Mouse (Mus musculus): ENCODE measurements around the gene Inpp5f. TPM values are rescaled to one million over a fixed set of nuclear protein-coding genes. Genes with fewer than 3 reads are reported as not detected.
"Not testable (repeated sequence)": the region's sequence is repeated elsewhere in the genome, so short reads cannot be mapped to it uniquely, and the experiment has no call there.

Gene Inpp5f
- total RNA-seq, 2 experiments from 2014 or later: 5.0 to 7.2 TPM

DNA sequence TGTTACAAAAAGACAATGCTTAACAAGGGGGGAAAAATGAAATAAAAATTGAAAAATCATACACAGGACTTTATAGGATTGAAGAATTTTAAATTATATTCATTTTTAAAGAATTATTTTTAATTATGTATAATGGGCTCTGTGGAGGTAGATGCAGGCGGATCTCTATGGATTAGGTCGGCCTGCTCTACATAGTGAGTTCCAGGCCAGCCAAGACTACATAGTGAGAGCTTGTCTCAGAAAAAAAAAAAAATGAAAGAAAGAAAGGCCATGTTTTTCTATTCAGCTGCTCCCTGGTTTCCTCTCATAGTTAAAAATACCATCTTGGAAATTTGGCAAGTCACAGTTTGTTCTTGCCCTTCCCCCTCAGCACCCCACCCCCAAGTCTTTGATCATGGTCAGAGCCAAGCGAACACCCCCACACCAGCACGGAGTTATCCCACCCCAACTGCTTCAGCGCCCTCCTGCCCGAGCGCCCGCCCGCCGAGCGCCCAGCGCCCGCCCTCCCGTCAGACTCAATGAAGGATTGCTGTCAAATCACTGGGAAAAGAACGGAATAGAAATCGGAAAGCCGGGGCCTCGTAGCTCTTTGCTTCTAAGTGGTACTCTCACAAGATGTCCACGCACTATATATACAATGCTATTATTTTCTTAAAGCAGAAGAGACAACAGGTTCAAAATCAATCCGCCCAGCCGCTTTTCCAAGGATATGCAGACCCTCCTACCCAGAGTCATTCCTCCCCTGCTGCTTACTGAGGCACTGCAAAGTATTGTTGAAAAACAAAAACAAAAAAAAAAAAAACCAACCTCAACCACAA is 18.8 kb upstream of the Inpp5f start:
- peak; percentile 35 for DNase-seq

DNA sequence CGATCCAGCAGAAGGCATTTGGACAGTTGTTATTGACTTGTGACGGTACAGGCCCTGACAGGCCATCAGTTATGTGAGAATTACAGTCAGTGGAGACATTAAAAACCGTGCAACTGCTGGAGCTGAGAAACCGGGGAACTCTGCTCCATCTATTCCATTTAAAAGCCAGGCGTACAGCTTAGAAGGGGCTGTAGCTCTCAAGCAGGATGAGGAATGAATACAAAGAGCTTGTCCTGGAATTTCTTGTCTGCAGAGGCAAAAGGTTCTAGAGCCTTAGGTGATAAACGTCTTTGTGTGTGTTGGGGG is 18.2 kb upstream of the Inpp5f start:
- no peak for DNase-seq

- DNase-seq: no peak
These were observed 14.9 kb upstream of the Inpp5f start for GRCm38 (mm10) chr7:128596274-128596673.

DNA sequence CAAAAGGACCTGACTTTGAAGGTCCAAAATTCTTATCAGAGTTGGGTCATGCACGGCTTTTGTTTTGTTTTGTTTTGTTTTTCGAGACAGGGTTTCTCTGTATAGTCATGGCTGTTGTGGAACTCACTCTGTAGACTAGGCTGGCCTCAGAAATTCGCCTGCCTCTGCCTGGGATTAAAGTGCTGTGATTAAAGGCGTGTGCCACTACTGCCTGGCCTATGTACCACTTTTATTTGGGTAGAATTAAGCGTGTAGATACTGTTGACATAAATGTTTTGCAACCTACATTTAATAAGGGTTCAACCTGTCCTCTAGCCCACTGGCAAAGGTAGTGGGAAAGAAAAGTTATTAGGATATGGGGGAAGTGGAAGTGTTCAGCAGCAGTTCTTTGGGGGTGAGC is 12.1 kb upstream of the Inpp5f start:
- DNase-seq: no peak

DNA sequence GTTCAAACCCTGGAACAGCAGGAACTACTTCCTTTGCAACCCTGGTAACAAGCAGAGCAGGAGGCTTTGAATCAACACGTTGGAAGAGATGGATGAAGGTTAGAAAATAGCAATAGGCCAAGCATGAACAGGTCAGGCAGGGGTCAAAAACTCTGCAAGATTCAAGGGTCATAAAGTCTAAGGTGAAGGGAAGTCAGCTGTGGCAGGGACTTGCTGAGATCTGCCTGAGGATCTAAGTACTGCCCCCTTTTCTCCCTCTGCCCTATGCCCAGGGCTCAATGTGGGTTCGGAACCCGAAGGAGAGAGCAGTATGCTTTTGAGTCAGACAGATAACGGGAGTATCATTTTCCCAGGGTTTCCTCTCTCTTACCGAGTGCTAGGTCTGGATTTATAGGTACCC is 9.3 kb upstream of the Inpp5f start:
- DNase-seq: no peak

GRCm38 (mm10) chr7:128609936-128610335 is 1.2 kb upstream of the Inpp5f start:
- not testable (repeated sequence) for DNase-seq

DNA sequence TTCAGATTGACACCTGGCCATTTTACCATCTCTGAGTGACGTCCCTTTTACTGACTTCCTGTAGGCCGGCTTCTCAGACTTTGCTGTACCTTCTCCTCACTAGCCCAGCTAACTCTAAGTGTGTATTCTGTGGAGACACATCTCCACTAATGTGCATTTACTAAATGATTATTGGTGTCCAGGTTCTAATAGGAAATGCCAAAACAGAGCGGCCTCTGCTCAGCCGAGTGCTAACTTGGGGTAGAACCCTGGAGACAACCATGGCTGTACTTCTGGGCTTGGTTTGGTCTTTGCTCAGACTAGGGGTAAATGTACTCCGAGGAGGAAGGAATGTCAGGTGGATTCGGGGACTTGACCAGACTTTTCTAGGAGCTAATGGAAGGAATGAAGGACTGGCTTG is 638 bp upstream of the Inpp5f start:
- DNase-seq: no peak

DNA sequence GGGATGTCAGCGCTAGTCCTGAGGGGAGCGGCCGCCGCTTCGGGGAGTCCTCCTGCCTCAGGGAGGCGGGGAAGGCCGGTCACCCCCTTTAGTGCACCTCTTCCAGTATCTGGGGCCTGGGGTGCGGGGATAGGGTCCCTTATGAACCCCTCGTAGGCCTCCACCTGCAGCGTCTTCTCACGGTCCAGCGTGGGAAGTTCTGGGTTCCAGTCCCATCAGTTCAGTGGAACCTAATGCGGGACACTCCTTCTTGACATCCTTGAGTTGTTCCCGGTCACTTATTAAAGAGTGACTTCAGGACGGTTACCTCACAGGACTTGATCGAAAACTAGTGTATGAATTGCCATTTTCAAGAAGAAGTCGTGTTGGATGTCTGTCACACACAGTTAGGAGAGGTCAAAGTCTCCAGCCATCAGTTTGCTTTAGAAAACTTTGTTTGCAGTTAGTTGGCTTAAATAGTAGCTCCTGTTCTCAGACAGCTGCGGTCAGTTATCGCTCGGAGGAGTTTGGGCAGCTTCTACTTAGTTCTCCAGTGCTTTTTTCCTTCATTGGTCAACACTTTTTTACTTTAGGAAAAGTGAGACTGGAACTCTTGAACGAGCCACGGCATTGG is 777 bp downstream of the Inpp5f start:
- DNase-seq: no peak

DNA sequence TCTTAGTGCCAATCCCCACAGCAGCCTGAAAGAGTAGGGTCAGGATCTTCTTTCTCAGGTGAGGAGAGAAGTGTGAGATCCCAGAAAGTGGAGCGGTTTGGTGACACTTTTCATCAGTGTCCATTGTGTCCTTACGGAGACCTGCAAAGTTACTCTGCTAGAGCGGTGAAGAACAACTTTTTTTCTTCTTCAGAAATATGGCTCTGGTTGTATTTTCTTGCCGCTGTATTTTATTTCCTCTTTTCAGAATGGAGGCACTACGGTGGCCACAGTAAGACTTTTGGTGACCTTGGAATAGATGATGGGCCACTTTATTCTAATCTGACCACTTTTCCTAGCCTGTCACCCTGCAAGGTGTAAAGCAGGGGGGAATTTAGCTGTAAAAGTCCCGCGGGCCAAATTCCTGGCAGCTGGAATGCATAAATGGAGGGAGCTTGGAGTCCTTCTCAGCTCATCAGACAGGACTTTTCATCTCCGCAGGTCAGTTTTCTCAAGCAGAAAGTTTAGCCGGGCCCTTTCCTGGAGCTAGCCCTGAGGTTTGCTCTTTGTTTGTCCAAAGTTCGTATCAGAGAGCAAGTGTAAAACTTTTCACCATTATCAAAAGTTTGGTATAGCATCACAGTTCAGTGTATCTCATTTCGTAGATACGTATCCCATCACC is 1.5 kb downstream of the Inpp5f start:
- no peak for DNase-seq

GRCm38 (mm10) chr7:128613578-128613977 is 2.5 kb downstream of the Inpp5f start:
- no peak for DNase-seq

DNA sequence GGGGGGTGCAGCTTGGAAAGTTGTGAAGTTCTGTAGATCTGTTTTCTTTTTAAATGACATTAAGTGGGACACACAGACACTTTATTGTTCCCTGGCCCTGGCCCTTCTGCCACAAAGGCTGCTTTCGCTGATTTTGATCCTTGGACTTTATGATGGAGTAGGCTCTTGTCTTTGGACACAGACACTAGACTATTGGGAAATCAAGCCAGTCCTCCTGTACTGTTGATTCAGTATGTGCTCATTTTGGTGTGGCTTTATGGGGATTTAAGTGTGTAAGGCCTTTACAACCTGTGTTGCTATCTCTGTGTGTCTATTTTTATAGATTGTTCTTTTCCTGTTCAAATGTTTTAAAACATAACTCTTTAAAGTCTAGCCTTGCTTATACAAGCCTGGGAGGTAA is 6.5 kb downstream of the Inpp5f start:
- no peak for DNase-seq

- no peak for DNase-seq
These were observed 9.1 kb downstream of the Inpp5f start for GRCm38 (mm10) chr7:128620178-128620577.

- no peak for DNase-seq
These were observed 11.3 kb downstream of the Inpp5f start for GRCm38 (mm10) chr7:128622266-128622961.

- DNase-seq: no peak
These were observed 11.9 kb downstream of the Inpp5f start for GRCm38 (mm10) chr7:128622994-128623393.

DNA sequence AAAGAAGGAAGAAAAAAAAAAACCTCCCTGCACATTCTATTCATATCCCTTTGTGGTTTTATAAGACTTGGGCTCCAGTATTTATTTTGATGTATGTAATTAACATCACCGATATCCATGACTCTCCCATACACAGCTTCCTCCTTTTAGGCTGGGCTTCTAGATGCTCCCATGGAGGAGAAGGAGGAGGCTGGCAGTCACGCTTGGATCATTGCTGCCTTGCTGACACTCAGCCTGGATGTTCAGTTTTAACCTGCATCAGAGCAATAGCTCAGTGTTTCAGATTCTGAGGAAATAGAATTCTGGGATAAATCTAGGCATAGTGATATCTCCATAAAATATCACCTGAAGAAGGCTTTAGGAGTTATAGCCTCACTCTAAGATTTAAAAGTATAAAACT is 14.3 kb downstream of the Inpp5f start:
- DNase-seq: no peak

DNA sequence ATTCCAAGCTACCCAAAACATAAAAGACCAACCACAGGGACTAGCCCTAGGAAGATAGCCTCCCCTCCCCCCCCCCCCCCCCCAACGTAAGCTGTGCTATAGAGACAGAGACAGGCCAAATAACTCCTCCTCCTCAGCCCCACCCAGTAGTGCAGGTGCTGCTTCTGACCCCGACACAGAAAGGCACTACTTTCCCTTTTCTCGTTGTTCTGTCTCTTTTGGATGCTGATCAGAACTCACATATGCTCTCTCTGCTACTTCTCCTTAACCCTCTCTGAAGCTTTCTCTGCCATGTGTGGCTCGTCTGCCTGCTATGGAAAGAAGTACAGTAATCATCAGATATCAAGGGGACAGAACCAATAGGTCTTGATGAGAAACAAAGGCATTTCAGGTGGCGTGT is 15.5 kb downstream of the Inpp5f start:
- no peak for DNase-seq

DNA sequence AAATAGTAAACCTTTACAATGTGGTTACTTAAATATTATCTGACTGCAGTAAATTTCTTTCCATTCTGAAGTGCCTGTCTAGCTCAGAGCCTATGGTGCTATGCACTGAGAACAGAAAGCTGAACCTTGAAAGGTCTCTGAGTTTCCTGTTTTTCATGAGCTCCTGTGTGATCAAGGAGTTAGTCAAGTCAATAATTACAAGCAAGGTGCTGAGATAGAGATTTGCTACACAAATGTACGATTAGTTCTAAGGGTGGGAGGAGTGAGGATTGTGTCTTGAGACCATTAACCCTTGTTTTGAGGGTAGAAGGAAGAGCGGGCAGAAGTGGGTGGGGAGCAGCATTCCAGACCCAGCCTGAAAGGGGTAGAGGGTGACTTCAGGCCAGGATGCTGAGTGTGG is 16.1 kb downstream of the Inpp5f start:
- DNase-seq: no peak

DNA sequence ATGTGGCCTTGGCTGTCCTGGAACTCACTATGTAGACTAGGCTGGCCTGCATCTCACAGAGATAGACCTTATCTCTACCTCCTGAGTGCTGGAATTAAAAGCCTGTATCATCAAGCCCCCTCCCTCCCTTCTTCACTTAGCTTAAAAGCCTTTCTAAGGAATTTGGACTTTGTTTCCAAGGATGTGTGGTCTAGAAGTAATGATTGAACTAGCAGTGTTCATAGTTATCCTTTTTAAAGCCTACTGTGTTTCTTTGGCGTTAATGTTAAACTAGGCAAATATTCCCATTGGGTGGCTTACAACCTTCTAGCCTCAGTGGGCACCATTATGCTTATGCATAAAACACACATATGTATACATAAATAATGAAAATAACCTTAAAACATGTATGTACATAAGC is 16.6 kb downstream of the Inpp5f start:
- no peak for DNase-seq

DNA sequence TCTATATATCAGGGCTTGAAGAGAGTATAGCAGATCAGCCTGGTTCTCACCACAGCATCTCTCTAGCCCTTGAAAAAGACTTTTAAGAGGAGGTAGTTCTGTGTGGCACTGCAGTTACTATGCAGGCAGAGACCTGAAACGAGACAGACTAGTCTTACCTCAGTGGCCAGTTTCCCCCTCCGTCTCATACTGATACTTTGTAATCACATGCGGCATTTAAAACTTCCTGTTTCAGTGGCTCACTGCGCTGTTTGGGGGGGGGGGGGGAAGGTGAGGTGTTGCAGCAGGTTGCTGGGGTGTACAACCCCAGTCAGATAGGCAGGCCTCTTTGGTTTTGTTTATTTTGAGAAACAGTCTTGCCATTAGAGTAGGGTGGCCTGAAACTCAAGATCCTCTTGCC is 22.0 kb downstream of the Inpp5f start:
- DNase-seq: no peak

- DNase-seq: no peak
These were observed 28.9 kb downstream of the Inpp5f start for GRCm38 (mm10) chr7:128639925-128640485.

DNA sequence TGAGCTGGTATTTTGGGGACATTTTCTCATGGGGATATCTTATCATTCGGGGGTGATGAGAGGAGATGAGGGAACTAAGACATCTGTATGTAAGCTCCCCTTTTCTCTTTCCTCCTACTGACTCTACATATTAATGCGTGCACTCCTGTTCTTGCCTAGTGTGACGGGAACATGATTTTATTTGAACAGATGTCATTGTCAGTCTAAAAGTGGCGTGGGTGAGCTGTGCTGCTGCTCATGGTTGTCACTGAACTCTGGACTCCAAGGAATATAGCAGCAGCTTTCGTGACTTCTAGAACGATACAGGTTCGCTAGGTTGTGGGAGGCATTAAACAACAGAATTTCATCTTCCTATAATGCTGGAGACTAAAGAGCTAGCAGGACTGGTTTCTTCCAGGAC is 30.4 kb downstream of the Inpp5f start:
- no peak for DNase-seq

DNA sequence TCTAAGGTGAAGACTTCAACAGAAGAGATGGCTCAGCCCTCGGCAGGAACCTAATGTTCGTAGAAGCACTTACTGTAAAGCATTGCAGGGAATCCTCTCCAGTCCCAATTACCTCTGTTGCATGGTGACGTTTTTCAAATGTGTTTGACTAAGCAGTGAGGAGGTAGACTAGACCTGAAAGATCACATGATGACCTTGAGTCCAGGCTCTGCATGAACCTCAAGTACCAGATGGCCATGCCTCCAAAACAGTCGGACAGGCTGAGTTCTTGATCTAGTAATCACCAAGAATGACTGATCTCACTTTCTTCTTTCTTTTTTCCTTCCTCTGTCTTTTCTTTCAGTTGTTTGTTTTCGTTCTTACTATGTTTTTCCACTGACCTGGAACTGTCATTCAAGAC is 31.3 kb downstream of the Inpp5f start:
- no peak for DNase-seq

DNA sequence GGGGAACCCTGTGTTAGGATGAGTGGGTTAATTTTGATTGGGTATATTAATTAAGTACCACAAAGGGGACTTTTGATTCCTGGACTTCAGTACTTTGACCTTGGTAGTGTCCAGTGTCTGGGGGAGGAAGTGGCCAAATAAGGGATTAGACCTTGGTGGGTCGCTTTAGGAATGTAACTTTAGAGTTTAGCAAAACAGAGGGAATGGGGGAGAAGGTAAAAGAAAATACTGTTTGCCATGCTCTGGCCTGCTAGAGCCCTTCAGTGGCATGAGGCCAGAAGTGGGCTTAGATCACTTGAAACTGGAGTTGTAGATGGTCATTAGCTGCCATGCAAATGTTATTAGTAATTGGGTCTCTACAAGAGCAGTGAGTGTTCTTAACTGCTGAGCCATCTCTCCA is 45.8 kb downstream of the Inpp5f start:
- DNase-seq: no peak
